Mouse (Mus musculus): ENCODE measurements around the gene Pxk.
"Not testable (repeated sequence)": the region's sequence is repeated elsewhere in the genome, so short reads cannot be mapped to it uniquely, and the experiment has no call there.

Gene Pxk

DNA sequence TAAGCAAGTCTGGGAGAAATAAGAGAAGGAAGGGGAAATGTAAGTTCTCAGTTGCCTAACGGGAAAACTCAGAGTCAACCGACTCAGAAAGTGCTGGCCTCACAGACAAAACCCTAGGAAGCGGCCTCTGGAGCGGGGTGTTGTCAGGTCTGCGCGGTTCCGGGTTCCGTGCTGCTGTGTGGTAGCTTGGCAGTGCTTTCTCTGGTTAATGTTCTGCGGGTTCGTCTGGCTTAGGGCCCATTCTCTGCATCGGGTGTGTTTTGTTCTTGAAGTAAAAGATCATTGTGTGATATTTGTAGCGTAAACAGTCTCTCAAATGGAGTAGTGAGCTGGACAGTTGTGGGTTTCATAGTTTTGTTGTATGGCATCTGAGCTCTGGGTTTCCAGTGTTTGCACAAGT lies 4.7 kb downstream of the Pxk start:
- DNase-seq (ENCODE audit: low spot score): no peak

DNA sequence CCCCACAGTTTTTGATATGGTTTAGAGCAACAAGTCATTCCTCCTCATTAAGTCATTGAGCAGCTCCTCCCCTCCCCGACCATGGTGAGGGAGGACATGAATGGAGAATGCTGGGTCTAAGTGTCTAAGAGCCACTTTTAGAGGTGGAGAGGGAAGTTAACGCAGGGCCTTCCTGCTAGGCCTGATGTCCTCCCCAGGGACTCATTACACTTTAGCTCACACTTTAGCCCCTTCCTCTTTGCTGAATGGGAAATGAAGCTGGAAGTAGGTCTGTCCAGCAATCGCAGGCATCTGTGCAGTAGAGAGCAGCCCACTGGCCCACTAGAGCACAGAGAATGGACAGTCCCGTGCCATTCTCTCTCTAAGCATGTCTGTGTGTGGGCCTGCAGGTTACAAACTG lies 10.0 kb downstream of the Pxk start:
- DNase-seq (ENCODE audit: low spot score): no peak

DNA sequence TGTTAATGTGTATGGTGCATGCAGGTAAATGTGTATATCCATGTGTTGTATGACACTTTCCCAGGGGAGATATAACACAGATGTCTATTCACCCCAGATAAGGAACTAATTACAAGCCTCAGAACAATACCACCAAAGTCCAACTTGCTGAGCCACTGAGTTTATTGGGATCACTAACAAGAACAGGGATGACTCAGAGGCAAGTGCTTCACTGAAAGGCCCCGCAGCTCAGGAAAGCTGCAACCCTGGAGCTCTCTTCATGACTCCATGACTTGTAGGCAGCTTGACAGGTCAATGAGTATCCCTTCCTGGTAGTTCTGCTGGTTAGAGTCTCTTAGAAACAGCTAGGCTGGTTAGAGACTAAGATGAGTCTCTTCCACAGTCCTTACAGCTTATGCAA lies 11.0 kb downstream of the Pxk start:
- DNase-seq (ENCODE audit: low spot score): no peak

DNA sequence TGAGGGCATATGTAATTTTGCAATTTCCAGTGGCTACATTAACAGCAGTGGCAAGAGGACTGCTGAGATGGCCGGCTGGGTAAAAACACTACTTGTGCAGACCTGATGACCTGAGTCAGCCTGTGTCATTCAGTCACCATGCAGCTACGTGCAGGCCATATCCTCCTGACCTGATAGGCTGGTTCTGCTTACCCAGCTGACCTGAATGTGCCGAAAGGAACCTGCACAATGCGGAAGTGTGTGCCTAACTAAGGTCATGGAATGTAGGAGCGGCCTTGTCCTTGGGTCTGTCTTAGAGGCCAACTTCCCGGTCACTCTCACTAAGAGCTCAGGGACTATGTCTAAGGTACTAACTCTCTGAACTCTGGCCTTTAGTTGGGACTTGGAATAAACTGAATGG lies 13.5 kb downstream of the Pxk start:
- no peak for DNase-seq (ENCODE audit: low spot score)

DNA sequence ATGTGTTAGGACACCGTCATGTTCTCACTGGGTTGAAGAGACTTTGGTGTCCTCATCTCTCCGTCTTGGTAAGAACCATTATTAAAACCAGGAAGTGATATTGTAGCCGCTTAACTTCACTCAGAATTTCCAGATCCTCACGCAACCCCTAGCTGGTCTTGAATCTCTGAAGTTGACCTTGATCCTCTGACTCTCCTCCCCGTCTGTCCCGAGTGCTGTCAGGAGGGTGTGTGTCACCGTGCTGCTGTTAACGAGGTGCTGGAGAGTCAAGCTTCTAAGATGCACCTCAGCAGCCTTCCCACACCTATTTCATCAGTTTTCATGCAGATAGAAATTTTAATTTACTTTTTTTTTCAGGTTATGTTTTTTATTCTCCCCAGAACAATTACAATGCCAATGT lies 14.0 kb downstream of the Pxk start:
- no peak for DNase-seq (ENCODE audit: low spot score)

DNA sequence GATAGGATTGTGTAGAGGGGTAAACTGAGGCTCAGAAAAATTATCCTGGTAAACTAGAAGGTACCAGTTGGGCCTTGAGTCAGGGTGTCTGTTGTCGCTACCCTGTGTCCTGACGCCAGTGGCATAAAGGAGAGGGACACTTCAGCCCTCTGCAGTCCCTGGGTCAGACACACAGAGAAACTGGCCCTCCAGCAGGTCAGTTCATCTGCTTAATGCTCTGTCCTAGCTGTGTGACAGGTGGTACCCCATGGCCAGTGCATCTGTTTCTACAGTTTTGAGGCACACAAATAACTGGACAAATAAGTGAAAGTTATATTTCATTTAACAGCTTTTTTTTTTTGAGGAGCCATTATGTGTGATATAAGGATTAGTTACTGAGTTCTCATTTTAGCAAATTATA lies 15.6 kb downstream of the Pxk start:
- no peak for DNase-seq (ENCODE audit: low spot score)

DNA sequence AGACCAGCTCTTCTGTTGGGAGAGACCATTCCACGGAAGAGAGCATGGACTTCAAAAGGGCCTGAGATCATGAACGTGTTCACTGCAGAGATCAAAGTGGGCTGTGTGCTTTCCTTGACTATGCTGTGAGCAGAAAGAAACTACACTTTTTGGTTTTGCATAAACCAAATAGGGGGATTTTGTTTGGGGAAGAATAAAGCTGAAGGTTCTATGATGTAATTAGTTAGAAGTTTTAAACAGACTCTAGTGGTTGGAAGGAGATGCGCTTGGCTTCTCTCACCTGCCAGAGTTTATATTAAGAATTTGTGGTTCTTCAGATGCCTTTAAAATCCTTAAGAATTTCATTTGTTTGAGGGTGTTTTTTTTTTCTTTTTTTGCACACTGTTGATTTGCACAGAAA lies 16.3 kb downstream of the Pxk start:
- no peak for DNase-seq (ENCODE audit: low spot score)

DNA sequence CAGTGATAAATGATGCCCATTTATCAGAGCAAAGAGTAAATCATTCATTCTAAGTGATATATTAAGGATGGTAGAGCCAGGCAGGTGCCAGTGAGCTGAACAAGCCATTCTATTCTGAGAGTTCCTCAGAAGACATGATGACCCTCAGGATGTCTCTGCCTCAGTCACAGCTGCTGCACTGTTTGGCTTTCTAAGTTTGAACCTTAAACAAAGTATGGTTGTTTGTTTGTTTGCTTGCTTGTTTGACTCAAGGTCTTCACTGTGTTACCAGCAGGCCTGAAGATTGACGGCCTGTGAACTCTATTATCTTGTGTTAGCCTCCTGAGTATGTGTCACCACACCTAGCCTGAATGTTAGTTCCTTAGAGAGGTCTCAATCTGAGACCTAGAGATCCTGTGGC lies 16.7 kb downstream of the Pxk start:
- DNase-seq (ENCODE audit: low spot score): no peak

DNA sequence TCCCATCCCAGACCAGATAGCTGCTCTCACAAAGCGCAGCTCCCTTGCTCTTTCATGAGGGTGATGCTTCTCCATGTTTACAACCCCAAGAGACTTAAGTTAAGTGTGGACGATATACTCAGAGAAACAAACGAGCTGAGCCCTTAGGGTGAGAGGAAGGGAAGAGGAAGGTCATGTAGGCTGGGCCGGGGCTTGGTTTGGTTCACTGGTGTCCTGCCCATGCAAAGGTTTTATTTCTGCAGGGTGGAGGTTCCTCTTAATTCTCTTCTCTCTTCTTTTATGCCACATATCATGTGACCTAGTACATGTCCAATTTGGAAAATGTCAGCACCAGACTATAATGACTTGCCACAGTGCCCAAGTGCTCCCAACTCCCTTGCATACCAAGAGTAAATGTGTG lies 17.8 kb downstream of the Pxk start:
- DNase-seq (ENCODE audit: low spot score): no peak

DNA sequence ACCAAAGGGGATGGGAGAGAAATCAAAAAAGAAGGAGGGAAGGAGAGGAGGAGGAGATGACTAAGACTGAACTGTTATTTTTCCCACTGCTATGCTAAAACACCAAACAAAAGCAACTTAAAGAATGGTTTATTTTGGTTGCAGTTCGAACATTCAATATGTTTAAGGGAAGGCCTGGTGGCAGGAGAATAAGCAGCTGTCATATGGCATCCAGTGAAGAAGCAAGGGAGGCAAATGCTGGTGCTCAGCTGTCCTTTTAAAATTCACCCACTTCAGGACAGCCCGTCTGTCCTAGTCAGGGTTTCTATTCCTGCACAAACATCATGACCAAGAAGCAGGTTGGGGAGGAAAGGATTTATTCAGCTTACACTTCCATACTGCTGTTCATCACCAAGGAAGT lies 19.4 kb downstream of the Pxk start:
- no peak for DNase-seq (ENCODE audit: low spot score)

DNA sequence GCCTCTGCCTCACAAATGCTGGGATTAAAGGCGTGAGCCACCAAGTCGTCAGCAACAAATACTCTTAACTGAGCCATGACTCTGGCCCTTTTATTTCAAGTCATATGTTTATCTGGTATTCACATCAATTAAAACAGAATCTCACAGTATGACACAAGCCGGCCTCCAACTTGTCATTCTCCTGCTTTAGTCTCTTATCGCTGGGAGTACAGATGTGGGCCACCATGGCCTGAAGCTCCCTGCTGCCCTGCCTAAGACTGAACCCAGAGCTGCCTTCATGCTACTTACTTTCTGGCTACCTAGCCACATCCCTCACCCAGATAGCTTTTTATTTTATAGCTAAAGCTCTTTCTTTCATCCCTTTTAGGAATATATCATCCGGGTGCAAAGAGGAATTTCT lies 21.4 kb downstream of the Pxk start:
- no peak for DNase-seq (ENCODE audit: low spot score)

DNA sequence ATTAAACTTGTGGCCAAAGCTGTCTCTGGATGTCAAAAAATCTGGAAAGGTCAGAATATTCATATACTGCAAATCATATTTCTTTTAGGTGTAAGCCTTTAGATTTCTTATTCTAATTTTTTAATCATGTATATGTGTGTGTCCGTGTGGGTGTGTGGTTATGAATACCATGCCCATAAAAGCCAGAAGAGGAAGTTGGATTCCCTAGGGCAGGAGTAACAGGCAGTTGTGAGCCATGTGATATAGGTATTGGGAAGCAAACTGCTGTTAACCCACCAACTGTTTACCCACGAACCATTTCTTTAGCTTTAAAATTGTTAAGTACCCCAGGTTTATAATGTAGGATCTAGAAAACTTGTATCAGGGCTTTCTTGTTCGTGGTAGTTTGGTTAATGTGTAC lies 21.9 kb downstream of the Pxk start:
- DNase-seq (ENCODE audit: low spot score): no peak

DNA sequence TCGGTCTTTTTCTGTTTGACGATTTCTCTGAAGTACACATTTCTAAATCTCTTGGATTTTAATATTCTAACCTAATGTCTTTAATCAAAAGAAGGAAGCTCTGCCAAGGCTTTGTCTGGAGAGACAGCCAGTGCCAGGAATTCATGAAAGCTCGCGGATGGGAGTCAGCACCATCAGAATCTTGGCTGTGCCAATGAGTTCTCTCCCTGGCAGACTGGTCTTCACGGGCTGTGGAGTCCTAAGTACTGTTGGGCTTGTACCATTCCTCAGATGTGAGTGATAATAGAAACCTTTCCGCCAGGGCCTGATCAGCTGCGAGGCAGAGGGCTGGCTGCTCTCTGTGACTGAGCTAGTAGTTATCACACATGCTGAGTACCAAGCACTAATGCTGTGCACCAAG lies 25.1 kb downstream of the Pxk start:
- no peak for DNase-seq (ENCODE audit: low spot score)

DNA sequence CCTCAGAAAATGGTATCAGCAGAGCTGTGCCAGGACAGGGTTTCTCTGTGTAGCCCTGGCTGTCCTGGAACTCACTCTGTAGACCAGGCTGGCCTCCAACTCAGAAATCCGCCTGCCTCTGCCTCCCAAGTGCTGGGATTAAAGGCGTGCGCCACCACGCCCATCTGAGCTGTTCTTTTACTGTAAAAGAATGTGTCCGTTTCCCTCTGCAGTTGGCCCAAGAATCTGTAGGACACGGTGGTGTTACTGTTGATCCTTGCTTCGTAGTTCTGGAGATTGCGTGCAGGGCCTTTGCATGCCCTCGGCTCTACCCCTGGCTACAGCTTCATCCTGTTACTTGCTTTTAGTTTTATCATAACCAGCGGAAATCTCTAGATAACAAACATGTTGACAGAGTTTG lies 25.6 kb downstream of the Pxk start:
- not testable (repeated sequence) for DNase-seq (ENCODE audit: low spot score)

DNA sequence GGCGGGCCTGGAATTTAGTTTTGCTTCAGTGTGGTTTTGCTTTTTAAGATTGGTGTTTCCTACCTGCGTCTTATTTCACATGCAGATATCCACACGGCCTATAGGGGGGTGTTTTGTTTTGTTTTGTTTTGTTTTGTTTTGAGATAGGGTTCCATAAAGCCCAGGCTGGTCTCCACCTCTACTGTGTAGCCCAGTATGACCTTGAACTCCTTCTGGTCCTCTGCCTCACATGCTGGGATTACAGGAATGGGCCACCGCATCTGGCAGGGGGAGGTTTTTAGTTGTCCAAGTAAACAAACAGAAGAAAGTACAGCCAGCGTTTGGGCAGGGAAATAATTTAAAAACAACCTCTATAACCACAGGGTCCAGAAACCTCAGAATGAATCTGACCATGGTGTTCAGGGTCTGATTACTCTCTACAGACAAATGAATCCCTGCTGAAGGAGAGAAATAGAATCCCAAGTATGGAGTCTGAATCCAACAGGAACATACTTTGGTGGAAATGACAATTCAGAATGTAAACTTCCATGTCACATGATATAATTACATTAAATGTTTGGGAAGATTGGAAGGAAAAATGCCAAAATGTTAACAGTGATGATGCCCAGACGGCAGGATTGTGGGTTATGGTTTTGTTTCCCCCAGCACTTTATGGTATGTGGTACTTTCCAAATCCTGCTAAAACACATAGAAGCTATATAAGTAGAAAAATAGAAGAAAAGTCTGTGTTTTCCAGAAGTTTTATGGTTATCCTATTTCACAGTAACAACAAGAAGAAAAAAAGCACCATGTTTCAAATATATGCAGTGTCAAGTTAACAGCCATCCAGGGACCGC lies 26.3 kb downstream of the Pxk start:
- DNase-seq (ENCODE audit: low spot score): no peak

DNA sequence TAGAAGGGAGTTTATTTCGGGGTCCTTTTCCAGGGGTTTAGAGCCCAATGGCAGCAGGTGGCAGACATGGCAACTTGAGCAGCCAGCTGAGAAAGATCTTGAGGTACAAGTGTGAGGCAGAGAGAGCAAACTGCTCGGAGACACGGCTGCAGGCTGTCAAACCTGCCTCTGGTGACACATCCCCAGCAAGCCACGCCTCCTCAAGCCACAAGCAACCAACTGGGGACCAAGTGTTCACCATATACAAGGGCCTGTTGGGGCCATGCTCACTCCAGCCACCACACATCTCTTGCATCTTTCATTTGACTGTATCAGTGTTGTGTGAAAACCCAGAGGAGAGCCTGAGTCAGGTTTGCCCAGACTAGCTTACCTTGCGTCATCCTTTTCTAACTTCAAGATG lies 30.0 kb downstream of the Pxk start:
- DNase-seq (ENCODE audit: low spot score): no peak

DNA sequence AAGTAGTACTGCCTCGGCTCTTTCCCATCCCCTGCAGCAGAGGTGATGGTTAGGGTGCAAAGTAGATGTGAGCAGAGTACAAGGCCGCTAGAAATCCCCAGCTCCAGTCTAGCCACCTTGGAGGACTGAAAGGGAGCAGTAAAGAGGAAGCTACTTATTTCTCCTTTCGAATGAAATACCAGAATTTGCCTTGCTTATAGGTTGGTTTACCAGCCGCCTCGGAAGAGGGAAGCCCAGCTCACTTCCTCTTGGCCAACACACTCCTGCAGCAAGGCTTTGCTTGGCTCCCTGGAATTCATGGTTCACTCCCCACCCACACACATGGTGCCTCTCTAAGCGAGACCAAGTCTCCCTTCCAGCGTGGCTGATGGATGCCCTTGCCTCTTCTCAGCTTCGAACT lies 34.8 kb downstream of the Pxk start:
- DNase-seq (ENCODE audit: low spot score): no peak

DNA sequence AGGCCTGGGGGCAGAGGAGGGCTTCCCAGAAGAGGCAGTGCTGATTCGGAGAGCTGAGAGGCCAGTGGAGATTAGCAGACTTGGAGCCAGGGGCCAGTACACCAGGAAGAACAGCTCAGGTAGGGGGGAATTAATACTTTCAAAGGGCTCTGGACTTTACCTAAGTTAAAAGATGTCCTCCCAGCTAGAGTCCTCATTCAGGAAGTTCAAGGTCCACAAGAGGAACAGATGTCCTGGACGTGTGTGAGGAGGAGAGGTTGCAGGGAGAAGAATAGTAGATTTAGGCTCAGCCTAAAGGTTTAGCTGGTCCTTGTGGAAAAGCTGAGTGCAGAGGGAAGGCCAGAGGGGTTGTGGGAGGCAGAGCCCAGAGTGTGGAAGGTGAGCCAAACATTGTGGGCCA lies 36.2 kb downstream of the Pxk start:
- DNase-seq (ENCODE audit: low spot score): no peak

DNA sequence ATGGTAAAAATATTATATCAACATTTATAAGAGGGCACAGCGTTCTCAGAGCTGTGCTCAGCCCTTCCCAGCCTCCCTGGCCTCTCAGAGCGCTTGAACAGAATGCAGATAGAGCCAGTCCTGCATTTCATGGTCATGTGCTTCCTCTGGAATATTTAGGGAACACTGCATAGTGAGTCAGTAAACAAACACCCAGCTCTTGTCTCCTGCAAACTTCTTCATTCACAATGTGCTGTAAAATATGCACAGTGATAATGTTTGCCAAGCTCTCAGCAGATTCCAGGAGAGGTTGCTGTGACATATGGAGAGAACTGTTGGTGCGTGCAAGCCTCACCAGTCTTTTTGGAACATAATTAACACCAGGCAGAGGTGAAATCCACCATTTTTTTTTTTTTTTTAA lies 37.1 kb downstream of the Pxk start:
- no peak for DNase-seq (ENCODE audit: low spot score)

DNA sequence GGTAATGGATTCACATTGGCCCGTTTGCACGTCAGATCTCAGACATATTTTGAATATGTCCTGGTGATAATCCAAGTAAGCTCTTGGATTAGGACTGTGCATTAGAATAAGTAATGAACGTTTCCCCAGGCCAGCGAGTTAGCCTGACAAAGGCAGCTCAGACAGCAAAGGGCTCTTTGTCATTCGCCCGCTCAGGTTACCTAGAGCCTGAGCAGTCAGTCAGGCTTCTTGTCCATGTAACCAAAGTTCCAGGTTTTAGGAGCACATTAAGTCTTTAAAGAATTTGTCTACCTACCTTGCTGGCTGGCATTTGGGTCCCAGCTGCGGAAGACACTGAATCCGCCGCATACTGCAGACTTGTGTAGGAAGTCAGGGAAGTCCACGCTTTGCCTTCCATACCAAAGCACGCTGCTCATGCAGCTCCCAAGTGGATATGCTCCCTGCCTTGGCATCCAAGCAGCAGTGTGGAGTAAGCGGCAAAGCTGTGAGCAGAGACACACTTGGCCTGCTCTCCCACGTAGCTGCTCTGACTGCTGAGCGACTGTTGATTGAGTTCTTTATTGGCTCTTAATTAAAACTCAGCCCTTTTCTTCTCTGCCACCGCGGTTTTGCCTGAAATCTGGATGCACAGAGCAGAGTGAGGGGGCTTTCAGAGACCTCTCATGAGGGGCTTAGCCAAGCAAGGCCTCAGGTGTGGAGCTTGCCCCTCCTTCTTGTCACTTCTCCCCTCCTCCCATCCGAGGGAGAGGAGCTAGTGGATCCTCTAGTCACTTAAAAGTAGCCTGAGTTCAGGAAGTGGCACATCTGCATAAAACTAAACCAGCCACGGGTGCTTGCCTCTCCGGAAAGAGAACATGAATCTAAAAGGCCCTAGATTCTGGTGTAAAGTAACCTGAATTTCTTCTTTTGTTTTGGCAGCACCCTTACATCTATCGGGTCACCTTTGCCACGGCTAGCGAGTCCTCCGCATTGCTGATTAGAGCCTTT lies 42.0 kb downstream of the Pxk start:
- DNase-seq (ENCODE audit: low spot score): no peak

DNA sequence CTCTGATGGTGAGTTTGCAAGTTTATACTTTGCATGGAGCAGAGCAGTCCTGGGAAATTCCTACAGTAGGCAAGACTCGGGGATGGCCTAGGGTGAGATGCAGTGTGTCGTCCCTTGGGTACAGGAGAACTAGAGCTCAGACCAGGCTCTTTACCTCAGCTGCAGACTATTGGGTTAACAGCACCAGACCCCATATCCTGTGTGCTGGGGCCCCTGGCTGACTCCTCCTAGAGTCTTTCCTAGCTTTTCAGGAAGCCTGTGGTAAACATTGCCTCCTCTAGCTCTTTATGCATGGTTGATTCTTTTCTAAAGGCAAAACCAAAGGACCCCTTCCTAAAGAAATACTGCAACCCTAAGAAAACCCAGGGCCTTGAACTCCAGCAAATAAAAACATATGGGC lies 43.1 kb downstream of the Pxk start:
- no peak for DNase-seq (ENCODE audit: low spot score)

DNA sequence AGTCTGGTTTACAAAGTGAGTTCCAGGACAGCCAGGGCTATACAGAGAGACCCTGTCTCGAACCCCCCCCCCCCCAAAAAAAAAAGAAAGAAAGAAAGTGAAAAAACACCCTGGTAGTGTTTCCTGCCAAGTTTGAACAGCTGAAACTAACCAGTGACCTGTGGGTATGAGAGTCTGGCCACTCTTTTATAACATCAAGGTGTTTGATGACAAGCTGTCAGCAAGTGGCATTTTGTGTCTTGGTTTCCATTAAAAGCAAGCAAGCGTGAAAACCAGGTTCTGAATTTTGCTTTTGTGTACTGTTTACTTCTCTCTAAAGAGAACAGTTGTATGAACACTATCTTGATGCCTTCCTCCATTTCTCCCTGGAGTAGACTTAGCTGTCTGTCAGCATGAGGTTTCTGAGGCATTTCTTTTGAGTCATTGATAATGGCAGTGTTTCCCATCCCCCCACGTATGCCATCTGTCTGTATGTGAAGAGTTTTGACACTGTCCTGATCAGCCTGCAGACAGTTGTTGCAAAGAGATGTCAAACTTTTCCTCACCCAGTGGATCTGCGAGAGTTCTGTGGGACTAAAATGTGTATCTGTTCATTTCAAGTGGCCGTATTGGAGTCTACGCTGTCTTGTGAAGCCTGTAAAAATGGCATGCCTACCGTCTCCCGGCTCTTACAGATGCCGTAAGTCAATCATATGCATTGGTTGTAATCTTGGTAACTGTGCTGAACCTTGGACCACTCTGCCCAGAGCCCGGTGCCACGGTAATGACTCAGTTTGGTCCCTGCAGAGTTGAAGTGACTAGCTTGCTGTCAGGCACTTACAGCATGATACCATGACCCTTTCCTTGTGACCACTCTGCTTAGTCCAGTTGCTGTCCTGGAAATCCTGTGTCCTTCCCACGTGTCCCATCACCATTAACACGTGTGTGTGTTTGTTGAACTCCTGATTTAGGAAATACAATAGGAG lies 47.9 kb downstream of the Pxk start:
- DNase-seq (ENCODE audit: low spot score): no peak

Data from testis, postnatal 10 days (tissue).